Mouse (Mus musculus) lung, adult 10 weeks (tissue): ENCODE measurements around the gene Pygb. TPM values are rescaled to one million over a fixed set of nuclear protein-coding genes. Genes with fewer than 3 reads are reported as not detected.

Experiments
- polyA plus RNA-seq: library from polyadenylated mRNA; stranded (reverse); fragments of 350-450 nt; fragmentation: Illumina TruSeq; extraction: RNeasy Lipid Tissue Mini Kit (QIAGEN cat#74804); gene quantifications from one replicate; pipeline ENCODE4 v1.2.3, GENCODE M21; 2014; ENCODE audit warnings: low read depth, low replicate concordance; ENCODE audit not compliant: insufficient read depth

Pygb gene
- 31.9 TPM for polyA plus RNA-seq

DNA sequence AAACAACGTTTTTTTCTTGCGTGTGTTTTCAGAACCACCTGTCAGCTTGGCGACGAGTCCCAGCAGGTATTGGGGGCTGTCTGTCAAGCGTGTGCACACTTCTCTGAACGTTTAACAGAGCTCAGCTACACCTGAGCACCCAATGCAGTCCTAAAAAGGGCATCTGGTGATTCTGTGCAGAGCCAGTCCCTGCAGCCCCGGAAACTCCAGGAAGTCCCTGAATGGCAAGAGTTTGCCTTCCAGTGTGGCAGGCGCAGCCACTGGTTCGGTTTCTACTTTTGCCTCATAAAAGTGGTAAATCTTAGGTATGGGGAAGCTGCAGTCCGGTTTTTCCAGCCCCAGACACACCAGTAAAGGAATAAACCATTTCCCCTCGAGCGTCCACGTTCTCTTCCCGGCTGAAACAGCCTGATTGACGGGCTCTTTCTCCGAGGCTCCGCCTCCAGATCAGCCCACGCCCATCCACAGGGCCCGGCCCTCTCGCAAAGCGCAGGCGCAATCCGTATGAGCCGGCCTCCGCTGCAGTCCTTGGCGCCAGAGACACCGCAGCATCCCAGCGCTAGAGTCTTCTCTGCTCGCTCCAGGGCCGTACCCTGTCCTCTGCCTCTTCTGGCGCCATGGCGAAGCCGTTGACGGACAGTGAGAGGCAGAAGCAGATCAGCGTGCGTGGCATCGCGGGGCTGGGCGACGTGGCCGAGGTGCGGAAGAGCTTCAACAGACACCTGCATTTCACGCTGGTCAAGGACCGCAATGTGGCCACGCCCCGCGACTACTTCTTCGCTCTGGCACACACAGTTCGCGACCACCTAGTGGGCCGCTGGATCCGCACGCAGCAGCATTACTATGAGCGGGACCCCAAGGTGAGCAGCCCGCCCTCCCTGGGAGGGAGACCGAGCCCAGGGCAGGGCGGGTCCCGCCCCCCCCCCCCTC is at the start of gene Pygb:
Pygb (plus strand) TSS at position 485 of the 930 bp plus-strand sequence.

DNA sequence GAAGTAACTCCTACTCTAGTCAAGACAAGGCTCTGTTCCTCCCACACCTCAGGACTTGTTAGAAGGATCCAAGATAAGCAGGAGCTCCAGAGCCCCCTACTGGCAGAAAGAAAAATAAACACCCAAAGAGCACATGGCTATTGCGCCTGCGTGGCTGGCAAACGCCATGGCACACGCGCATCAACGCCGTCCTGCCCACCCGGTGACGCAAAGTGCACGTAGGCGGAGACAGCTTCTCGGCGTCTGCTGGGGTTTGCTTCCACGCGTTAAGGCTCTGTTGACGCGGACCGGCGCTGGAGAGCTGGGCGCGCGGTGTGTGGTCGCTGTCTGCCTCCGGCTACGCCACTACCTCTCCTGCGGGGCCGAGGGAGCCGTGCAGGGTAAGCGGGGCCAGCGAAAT is 37.7 kb upstream of the Pygb start, which contains the start of gene Entpd6:
Entpd6 (plus strand) TSS at position 189 of the 400 bp plus-strand sequence.

Other genes starting within 250 kb of the Pygb start
- gene Cst7, start 216.3 kb upstream of the Pygb start, polyA plus RNA-seq, result 3.3 TPM
- 46.8 TPM for gene Apmap, start 178.2 kb upstream of the Pygb start, polyA plus RNA-seq
- 27.2 TPM for gene Acss1, start 118.2 kb upstream of the Pygb start, polyA plus RNA-seq
- gene Vsx1, start 97.4 kb upstream of the Pygb start, polyA plus RNA-seq, result not detected
- gene Entpd6, start 37.7 kb upstream of the Pygb start, polyA plus RNA-seq, result 6.6 TPM
- gene Abhd12, start 118.0 kb downstream of the Pygb start, polyA plus RNA-seq, result 59.5 TPM
- 2.0 TPM for gene Gins1, start 118.7 kb downstream of the Pygb start, polyA plus RNA-seq